Mouse (Mus musculus): ENCODE measurements at regions not wholly inside any gene's neighbourhood (a gene's known extent, or its start where the extent isn't known, plus 50 kb on each side); places are given as distances from the start of the nearest gene placed in this dataset.
A peak's percentile ranks its signal among the peaks of the same experiment; 100 is the strongest.

GRCm38 (mm10) chr6:19415456-19415855 is 549.3 kb downstream of the Ankrd7 start:
- no peak for DNase-seq (ENCODE audit: low read depth, low spot score)

- DNase-seq (ENCODE audit: low read depth, low spot score) = peak; percentile 36
Observed at GRCm38 (mm10) chr6:19457048-19457447, 590.9 kb downstream of the Ankrd7 start.
